Mouse (Mus musculus): Measurements from ENCODE around the gene Dennd1b. TPM values are rescaled to one million over a fixed set of nuclear protein-coding genes. Genes with fewer than 3 reads are reported as not detected.

Dennd1b gene
- polyA plus RNA-seq, 1 experiment from 2014 or later: 7.4 TPM

DNA sequence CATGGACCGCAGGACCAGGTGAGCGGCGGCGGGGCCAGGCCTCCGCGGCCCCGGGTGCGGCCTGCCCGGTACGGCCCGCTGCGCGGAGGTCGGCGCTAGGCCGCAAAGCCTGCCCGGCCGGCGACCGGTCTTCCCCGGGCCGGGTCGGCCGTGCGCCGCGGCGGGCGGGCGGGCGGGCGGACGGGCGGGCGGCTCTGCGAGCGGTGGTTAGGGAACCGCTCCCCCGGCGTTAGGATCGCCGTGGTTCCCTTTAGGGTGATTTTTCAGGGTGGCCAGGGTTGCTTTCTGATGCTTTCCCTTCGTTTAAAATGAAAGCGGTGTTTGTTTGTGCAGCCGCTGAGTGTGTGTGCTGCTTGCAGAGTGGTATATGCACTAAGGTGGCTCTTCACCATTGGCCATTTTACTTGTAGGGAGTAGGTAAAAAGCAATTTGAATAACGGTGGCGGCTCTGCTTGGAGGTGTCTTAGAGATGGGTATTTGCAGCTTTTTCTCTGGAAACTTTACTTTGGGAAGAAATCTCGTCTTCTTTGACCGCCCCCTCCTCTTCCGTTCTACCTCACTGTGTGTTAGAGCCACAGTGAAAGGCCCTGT is 728 bp downstream of the Dennd1b start:
- WGBS: under 1% methylated on average over 41 of the region's 50 CpGs
- ATAC-seq (ENCODE audit: insufficient number of reproducible peaks, insufficient read depth, low FRiP score, low TSS enrichment, low read depth): peak; percentile 76

DNA sequence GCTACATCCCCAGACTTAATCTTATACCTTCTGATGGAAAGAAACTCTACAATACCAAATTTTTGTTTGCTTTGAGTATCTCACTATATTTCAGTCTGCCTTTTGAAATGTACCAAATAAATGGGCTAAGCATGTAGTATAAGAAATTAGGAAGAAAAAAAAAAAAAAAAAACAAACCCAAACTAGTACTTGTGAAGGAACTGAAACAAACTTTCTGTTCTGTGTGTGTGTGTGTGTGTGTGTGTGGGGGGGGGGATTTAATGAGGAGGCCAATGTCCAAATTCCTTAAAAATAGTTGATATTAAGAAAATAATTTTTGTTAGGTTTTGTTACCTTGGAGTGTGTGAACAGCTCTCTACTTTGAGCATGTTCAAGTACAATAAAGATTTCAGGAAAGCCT is 1.8 kb downstream of the Dennd1b start:
- ATAC-seq (ENCODE audit: insufficient number of reproducible peaks, insufficient read depth, low FRiP score, low TSS enrichment, low read depth): no peak
- Histone ChIP-seq H3K4me2 (no peak overlapping the region), H3K36me3 (no peaks in the 10 kb centered on the region), H3K9ac (no peak overlapping the region), H3K4me3 (no peak overlapping the region), H3K27me3 (no peaks in the 10 kb centered on the region), H3K4me1 (0 out of 2 replicates have a peak, but pooled peaks cover 11% of the 10 kb centered on the region), H3K9me3 (no peaks in the 10 kb centered on the region), H3K27ac (no peak overlapping the region)

More for the DNA sequence above, 728 bp downstream of the Dennd1b start:
- Histone ChIP-seq H3K4me1 (0 out of 2 replicates have a peak, but pooled peaks cover 11% of the 10 kb centered on the region), H3K4me2 (peak overlapping the region; percentile 64), H3K36me3 (no peaks in the 10 kb centered on the region), H3K27me3 (no peaks in the 10 kb centered on the region), H3K4me3 (peak overlapping the region; percentile 82), H3K9ac (peak overlapping the region; percentile 91), H3K9me3 (no peaks in the 10 kb centered on the region), H3K27ac (peak overlapping the region; percentile 84)

DNA sequence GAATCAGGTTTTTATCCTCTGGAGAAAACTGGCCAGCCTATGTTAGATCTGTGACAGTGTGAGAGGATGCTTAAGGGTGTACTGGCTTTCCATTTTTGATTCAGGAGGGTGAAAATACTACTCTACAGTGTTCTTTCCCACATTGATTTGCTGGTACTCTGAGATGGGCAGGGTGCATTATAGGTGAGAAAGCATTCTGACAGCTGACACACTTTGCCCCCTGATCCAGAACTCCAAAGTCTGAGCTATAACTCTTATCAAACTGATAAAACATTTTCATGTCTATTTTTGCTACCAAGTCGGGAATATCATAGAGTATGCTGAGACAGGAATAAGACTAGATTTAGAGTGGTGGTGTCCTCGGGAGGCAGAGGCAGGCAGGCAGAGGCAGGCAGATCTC is 2.3 kb downstream of the Dennd1b start:
- H3K9me3 ChIP-seq: no peaks in the 10 kb centered on the region
- no peak overlapping the region for H3K4me3 ChIP-seq
- WGBS: 92% methylated on average over 2 of the region's 2 CpGs

DNA sequence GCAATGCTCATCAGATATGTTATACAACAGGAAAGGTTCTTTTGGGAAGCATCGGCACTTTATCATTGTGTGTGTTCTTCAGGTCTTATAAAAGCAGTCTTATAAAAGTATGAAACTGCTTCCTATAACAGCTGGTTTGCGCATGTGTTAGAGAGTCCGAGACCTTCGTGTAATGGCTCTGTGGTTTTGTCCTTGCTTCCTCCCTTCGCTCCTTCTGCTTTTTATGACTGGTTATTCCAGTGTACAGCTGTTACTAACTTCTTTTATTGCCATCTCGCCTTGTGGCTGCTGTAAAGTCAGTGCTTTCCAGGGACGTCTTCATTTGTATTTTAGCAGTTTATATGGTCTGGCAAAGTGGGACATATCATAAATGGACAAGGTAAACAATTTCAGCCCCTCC is 4.2 kb downstream of the Dennd1b start:
- ATAC-seq (ENCODE audit: insufficient number of reproducible peaks, insufficient read depth, low FRiP score, low TSS enrichment, low read depth): no peak
- 86% methylated on average over 7 of the region's 7 CpGs for whole genome bisulfite sequencing
- no peak overlapping the region for H3K4me3 ChIP-seq

More for the DNA sequence above, 2.3 kb downstream of the Dennd1b start:
- H3K4me2 ChIP-seq: no peak overlapping the region
- H3K9ac ChIP-seq: no peak overlapping the region
- no peaks in the 10 kb centered on the region for H3K36me3 ChIP-seq
- H3K27me3 ChIP-seq: no peaks in the 10 kb centered on the region
- no peak for ATAC-seq (ENCODE audit: insufficient number of reproducible peaks, insufficient read depth, low FRiP score, low TSS enrichment, low read depth)
- H3K4me1 ChIP-seq: 0 out of 2 replicates have a peak, but pooled peaks cover 11% of the 10 kb centered on the region
- no peak overlapping the region for H3K27ac ChIP-seq

DNA sequence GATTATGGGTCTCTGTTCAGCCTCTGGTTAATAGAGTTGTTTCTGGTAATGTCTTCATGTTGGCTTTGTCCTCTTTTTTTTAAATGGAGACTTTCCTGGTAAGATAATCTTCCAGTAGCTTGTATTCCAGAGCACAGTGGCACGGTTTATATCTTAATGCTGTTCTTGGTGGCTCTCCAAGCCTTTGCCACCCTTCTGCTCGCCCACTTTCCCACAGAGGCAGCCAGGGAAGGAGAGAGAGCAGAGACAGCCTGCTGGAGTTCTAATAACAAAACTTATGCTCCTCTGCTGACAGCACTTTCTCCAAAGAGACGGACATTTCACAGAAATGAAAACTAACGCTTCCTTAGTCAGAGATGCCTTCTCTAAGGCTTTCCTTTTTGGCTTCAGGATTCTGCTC is 6.8 kb downstream of the Dennd1b start:
- 83% methylated on average over 4 of the region's 4 CpGs for WGBS
- no peak overlapping the region for H3K4me2 ChIP-seq
- H3K27ac ChIP-seq: no peak overlapping the region
- ATAC-seq (ENCODE audit: insufficient number of reproducible peaks, insufficient read depth, low FRiP score, low TSS enrichment, low read depth): no peak
- no peak overlapping the region for H3K9ac ChIP-seq
- no peak overlapping the region for H3K4me3 ChIP-seq
- H3K4me1 ChIP-seq: 0 out of 2 replicates have a peak, but pooled peaks cover 3% of the 10 kb centered on the region
- no peaks in the 10 kb centered on the region for H3K36me3 ChIP-seq
- no peaks in the 10 kb centered on the region for H3K27me3 ChIP-seq
- H3K9me3 ChIP-seq: no peaks in the 10 kb centered on the region

More for the DNA sequence above, 4.2 kb downstream of the Dennd1b start:
- Histone ChIP-seq H3K9me3 (no peaks in the 10 kb centered on the region), H3K4me1 (0 out of 2 replicates have a peak, but pooled peaks cover 11% of the 10 kb centered on the region), H3K36me3 (no peaks in the 10 kb centered on the region), H3K27me3 (no peaks in the 10 kb centered on the region), H3K9ac (no peak overlapping the region), H3K4me2 (no peak overlapping the region), H3K27ac (no peak overlapping the region)

DNA sequence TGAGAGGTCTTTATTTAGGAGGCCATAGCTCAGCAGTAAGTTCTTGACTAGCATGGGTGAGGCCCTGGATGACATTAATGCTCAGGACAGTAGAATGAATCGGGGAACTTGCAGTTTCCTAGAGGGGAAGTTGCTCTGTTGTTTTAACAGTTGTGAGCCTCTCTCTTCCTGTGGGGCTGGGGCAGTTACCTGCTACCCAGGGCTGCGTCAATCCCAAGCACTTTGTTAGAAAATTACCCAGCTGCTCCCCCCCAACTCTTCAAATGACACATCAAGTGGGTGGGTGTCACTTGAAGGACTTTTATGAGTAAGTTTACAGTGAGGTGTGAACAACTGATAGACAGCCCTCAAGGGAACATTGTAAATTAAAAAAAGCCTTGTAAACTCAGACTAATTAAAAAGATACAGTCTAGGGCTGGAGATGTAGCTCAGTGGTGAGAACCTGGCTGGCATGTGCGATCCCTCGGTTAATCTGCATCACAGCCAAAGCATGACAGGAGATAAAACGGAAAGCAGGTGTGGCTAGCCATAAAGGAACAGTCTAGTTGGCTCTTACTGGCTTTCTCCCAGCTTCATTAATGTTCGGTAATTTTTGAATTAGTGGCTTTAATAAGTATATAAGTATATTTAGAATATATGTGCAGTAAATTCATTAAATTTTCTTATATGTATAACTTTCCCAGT is 10.4 kb downstream of the Dennd1b start:
- no peak overlapping the region for H3K4me3 ChIP-seq
- no peaks in the 10 kb centered on the region for H3K9me3 ChIP-seq
- no peaks in the 10 kb centered on the region for H3K4me1 ChIP-seq
- H3K27ac ChIP-seq: no peak overlapping the region
- no peak overlapping the region for H3K9ac ChIP-seq
- H3K27me3 ChIP-seq: no peaks in the 10 kb centered on the region
- no peak for ATAC-seq (ENCODE audit: insufficient number of reproducible peaks, insufficient read depth, low FRiP score, low TSS enrichment, low read depth)
- 72% methylated on average over 6 of the region's 6 CpGs for WGBS
- no peak overlapping the region for H3K4me2 ChIP-seq
- H3K36me3 ChIP-seq: no peaks in the 10 kb centered on the region

DNA sequence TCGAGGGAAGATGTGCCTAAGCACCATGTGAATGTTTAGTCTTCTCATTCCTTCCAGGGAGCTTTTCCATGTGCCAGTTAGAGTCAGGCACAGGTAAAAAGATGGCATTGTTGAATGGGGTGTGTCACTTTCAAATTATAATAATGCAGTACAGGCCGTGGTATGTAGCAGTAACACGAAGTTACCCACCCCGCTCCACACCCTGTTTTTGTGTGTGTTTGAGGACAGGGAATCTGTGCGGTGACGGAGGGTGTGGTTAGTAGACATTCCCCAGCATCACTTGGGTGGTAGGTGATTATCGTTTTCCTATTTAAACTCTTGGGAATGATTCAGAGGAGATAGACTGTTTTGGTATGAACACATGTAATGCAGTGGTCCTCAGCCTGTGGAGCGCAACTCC is 11.6 kb downstream of the Dennd1b start:
- no peaks in the 10 kb centered on the region for H3K36me3 ChIP-seq
- no peaks in the 10 kb centered on the region for H3K27me3 ChIP-seq
- no peaks in the 10 kb centered on the region for H3K4me1 ChIP-seq
- H3K9me3 ChIP-seq: no peaks in the 10 kb centered on the region
- no peak for ATAC-seq (ENCODE audit: insufficient number of reproducible peaks, insufficient read depth, low FRiP score, low TSS enrichment, low read depth)
- H3K27ac ChIP-seq: no peak overlapping the region
- H3K9ac ChIP-seq: no peak overlapping the region
- 85% methylated on average over 8 of the region's 8 CpGs for WGBS
- no peak overlapping the region for H3K4me2 ChIP-seq
- H3K4me3 ChIP-seq: no peak overlapping the region

DNA sequence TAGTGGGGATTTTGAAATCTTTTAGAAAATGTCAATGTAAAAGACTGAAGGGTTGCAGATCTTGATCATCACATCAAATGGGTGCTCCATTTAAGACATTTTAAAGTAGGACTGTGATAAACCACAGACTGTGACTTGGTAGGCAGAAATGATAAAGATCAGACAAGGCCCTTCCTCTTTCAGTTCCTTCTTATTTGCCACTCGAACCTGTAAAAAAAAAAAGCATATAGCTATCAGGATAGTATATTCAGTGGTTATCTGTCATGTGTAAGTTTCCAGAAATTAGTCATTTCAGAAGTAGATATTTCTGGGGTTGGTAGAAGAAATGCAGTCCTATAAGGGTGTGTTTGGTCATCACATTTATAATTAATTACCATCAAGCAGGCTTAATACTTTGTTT is 12.7 kb downstream of the Dennd1b start:
- no peaks in the 10 kb centered on the region for H3K27me3 ChIP-seq
- H3K9me3 ChIP-seq: no peaks in the 10 kb centered on the region
- no peaks in the 10 kb centered on the region for H3K4me1 ChIP-seq
- 70% methylated on average over 1 of the region's 1 CpGs for WGBS
- no peak overlapping the region for H3K9ac ChIP-seq
- H3K4me2 ChIP-seq: no peak overlapping the region
- H3K4me3 ChIP-seq: no peak overlapping the region
- H3K27ac ChIP-seq: no peak overlapping the region
- H3K36me3 ChIP-seq: no peaks in the 10 kb centered on the region
- no peak for ATAC-seq (ENCODE audit: insufficient number of reproducible peaks, insufficient read depth, low FRiP score, low TSS enrichment, low read depth)

DNA sequence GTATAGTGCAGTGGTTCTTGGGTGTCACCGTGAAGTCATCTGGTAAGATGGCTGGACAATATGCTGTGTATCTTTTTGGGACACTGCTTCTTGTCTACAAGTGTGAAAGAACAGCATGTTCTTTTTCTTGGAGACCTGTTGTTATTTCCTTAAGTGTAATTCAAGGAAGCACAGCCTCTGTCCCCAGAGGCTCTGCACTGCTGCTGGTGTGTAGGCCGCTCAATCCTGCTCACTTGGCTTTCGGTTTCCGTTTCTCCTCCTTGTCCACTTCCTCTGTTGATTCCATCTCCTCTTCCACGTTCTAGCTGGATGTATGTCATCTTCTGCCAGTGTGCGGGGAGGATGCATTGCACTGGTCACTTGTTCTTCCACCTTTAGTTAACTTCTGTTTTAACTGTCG is 19.0 kb downstream of the Dennd1b start:
- Histone ChIP-seq H3K4me1 (no peaks in the 10 kb centered on the region), H3K27me3 (no peaks in the 10 kb centered on the region), H3K36me3 (no peaks in the 10 kb centered on the region), H3K4me3 (no peak overlapping the region), H3K4me2 (no peak overlapping the region), H3K9me3 (no peaks in the 10 kb centered on the region), H3K27ac (no peak overlapping the region), H3K9ac (no peak overlapping the region)
- 73% methylated on average over 7 of the region's 7 CpGs for WGBS
- no peak for ATAC-seq (ENCODE audit: insufficient number of reproducible peaks, insufficient read depth, low FRiP score, low TSS enrichment, low read depth)

DNA sequence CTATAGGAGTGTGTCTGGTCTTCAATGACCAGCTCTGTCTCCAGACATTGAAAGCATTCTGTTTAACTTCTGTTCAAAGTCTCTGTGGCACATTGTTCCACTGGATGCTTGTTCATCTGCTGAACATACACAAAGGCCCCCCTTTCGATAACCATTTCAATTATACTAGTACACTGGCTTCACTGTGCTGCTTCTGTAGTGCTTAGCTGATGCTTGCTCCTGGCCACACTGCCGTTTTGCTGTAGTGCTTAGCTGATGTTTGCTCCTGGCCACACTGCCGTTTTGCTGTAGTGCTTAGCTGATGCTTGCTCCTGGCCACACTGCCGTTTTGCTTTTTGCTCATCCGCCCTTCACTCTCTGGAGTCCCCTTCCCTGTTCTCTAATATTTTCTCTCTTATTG is 19.4 kb downstream of the Dennd1b start:
- H3K4me2 ChIP-seq: no peak overlapping the region
- no peaks in the 10 kb centered on the region for H3K27me3 ChIP-seq
- H3K4me1 ChIP-seq: no peaks in the 10 kb centered on the region
- H3K9ac ChIP-seq: no peak overlapping the region
- no peaks in the 10 kb centered on the region for H3K36me3 ChIP-seq
- no peaks in the 10 kb centered on the region for H3K9me3 ChIP-seq
- WGBS: 56% methylated on average over 5 of the region's 5 CpGs
- no peak overlapping the region for H3K4me3 ChIP-seq
- H3K27ac ChIP-seq: no peak overlapping the region
- ATAC-seq (ENCODE audit: insufficient number of reproducible peaks, insufficient read depth, low FRiP score, low TSS enrichment, low read depth): no peak

DNA sequence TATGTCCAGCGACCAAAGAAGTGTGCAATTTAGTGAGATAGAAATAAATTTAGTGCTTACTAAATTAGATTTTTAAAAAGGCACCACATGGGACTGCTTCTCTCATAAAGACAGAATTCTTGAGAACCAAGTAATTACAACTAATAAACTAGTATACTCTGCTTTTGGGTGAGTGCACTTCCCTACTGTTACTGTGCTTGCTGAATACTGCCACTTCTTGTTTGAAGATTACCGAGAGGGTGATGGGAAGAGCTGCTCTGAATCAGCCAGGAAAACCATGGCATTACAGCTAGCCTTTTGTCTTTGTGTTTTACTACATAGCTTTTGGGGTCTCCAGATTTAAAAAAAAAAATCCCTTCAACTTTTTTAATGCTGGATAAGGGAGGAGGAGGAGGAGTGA is 19.8 kb downstream of the Dennd1b start:
- Histone ChIP-seq H3K4me3 (no peak overlapping the region), H3K36me3 (no peaks in the 10 kb centered on the region), H3K4me1 (no peaks in the 10 kb centered on the region), H3K4me2 (no peak overlapping the region), H3K27ac (no peak overlapping the region), H3K27me3 (no peaks in the 10 kb centered on the region), H3K9me3 (no peaks in the 10 kb centered on the region), H3K9ac (no peak overlapping the region)
- ATAC-seq (ENCODE audit: insufficient number of reproducible peaks, insufficient read depth, low FRiP score, low TSS enrichment, low read depth): no peak
- WGBS: 60% methylated on average over 2 of the region's 2 CpGs

DNA sequence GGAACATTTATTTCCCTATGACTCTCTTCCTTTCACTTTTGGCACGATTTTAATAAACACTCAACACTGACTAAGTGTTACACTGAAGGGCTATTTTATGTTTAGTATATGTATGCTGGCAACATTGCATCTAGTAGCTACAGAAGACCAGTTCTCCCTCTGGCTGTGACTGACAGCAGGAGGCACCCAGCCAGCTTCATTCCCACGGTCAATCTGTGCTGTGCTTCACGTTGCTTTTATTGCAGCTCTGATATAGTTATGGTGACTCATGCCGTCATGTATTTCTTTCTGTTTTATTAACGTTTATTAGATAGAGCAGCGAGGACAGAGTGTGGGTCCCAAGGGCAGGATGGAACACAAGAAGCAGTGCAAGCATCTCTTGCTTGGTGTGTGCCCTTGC is 20.2 kb downstream of the Dennd1b start:
- WGBS: 74% methylated on average over 6 of the region's 6 CpGs
- no peaks in the 10 kb centered on the region for H3K4me1 ChIP-seq
- H3K27ac ChIP-seq: no peak overlapping the region
- no peaks in the 10 kb centered on the region for H3K27me3 ChIP-seq
- no peak for ATAC-seq (ENCODE audit: insufficient number of reproducible peaks, insufficient read depth, low FRiP score, low TSS enrichment, low read depth)
- no peak overlapping the region for H3K9ac ChIP-seq
- no peak overlapping the region for H3K4me3 ChIP-seq
- H3K4me2 ChIP-seq: no peak overlapping the region
- no peaks in the 10 kb centered on the region for H3K36me3 ChIP-seq
- H3K9me3 ChIP-seq: no peaks in the 10 kb centered on the region
